Mouse (Mus musculus) monocyte, adult 2 months (primary cell): Measurements from ENCODE around the gene Adh4.
"Not testable (repeated sequence)": the region's sequence is repeated elsewhere in the genome, so short reads cannot be mapped to it uniquely, and the experiment has no call there.

Experiments used
- DNase-seq, 2 experiments: peaks; one replicate each; pipeline ENCODE4 v3.0.0; 2022; ENCODE audit warnings: low spot score in 2 of 2, low read depth in 1 of 2

Gene Adh4

GRCm38 (mm10) chr3:138415121-138415690, at the start of gene Adh4:
TSS of gene Adh4 (plus strand) at chr3:138415466.
- DNase-seq: no peak

GRCm38 (mm10) chr3:138366181-138366580, 49.1 kb upstream of the Adh4 start:
- no peak for DNase-seq

- no peak for DNase-seq
Observed at GRCm38 (mm10) chr3:138369546-138369945, 45.7 kb upstream of the Adh4 start.

- DNase-seq: not testable (repeated sequence)
Observed at GRCm38 (mm10) chr3:138370289-138370688, 45.0 kb upstream of the Adh4 start.

- DNase-seq: no peak
Observed at GRCm38 (mm10) chr3:138373920-138374319, 41.3 kb upstream of the Adh4 start.

- no peak for DNase-seq
Observed at GRCm38 (mm10) chr3:138375148-138375547, 40.1 kb upstream of the Adh4 start.

GRCm38 (mm10) chr3:138381133-138381532, 34.1 kb upstream of the Adh4 start:
- DNase-seq: no peak

- no peak for DNase-seq
Observed at GRCm38 (mm10) chr3:138387155-138387554, 28.1 kb upstream of the Adh4 start.

- DNase-seq: no peak
Observed at GRCm38 (mm10) chr3:138404872-138405271, 10.4 kb upstream of the Adh4 start.

GRCm38 (mm10) chr3:138405341-138405740, 9.9 kb upstream of the Adh4 start:
- DNase-seq: no peak

- no peak for DNase-seq
Observed at GRCm38 (mm10) chr3:138405840-138406239, 9.4 kb upstream of the Adh4 start.

GRCm38 (mm10) chr3:138407920-138408319, 7.3 kb upstream of the Adh4 start:
- DNase-seq: no peak

- DNase-seq: no peak
Observed at GRCm38 (mm10) chr3:138409585-138409984, 5.7 kb upstream of the Adh4 start.

GRCm38 (mm10) chr3:138410211-138410610, 5.1 kb upstream of the Adh4 start:
- DNase-seq: no peak

GRCm38 (mm10) chr3:138419369-138419768, 4.1 kb downstream of the Adh4 start:
- DNase-seq: no peak

GRCm38 (mm10) chr3:138420385-138420784, 5.1 kb downstream of the Adh4 start:
- DNase-seq: no peak

- no peak for DNase-seq
Observed at GRCm38 (mm10) chr3:138423664-138424063, 8.4 kb downstream of the Adh4 start.

- no peak for DNase-seq
Observed at GRCm38 (mm10) chr3:138424247-138424646, 9.0 kb downstream of the Adh4 start.

- no peak for DNase-seq
Observed at GRCm38 (mm10) chr3:138430360-138430976, 15.2 kb downstream of the Adh4 start.

GRCm38 (mm10) chr3:138431835-138432234, 16.6 kb downstream of the Adh4 start:
- no peak for DNase-seq

GRCm38 (mm10) chr3:138438716-138439115, 23.4 kb downstream of the Adh4 start:
- no peak for DNase-seq

GRCm38 (mm10) chr3:138442203-138442602, 26.9 kb downstream of the Adh4 start:
- no peak for DNase-seq
